Mouse (Mus musculus) embryonic fibroblast, embryonic 13.5 days (primary cell): ENCODE data around the gene Ddx56. TPM values are rescaled to one million over a fixed set of nuclear protein-coding genes. Genes with fewer than 3 reads are reported as not detected.
A peak's percentile ranks its signal among the peaks of the same experiment; 100 is the strongest.

Source experiments
- H3K27ac ChIP-seq: 2 replicates; pipeline ENCODE4 v1.5.1; 2012; ENCODE audit warnings: low read length, control low read depth, inconsistent platforms; ENCODE audit not compliant: insufficient read depth
- H3K4me1 ChIP-seq: 2 replicates; pipeline ENCODE4 v1.6.1; 2011; ENCODE audit warnings: low read length; ENCODE audit not compliant: control insufficient read depth, insufficient read depth
- H3K4me3 ChIP-seq: 2 replicates; pipeline ENCODE4 v1.5.1; 2011; ENCODE audit warnings: mild to moderate bottlenecking, control low read depth, low read length; ENCODE audit not compliant: insufficient read depth
- CTCF ChIP-seq: IDR thresholded peaks from 2 replicates; pipeline ENCODE4 v1.5.1; 2011; ENCODE audit warnings: mild to moderate bottlenecking, control low read depth, low read length, moderate library complexity, borderline replicate concordance; ENCODE audit not compliant: insufficient read depth
- POLR2A ChIP-seq: IDR thresholded peaks from 2 replicates; pipeline ENCODE4 v1.6.1; 2011; ENCODE audit warnings: low read depth, mild to moderate bottlenecking, control low read depth, low read length, moderate library complexity
- polyA plus RNA-seq: library from polyadenylated mRNA; stranded (reverse); fragments of >200 nt; gene quantifications from 2 replicates; pipeline ENCODE4 v1.2.4, GENCODE M21; 2011; ENCODE audit warnings: low read depth; ENCODE audit not compliant: missing spikeins, insufficient read length

Gene Ddx56
- polyA plus RNA-seq, 1 experiment = 38.5 TPM

- Histone ChIP-seq H3K27ac (no peak overlapping the region), H3K4me1 (no peaks in the 10 kb centered on the region; the same call in 1 of the 2 replicates), H3K4me3 (peak overlapping the region; percentile 76)
- no peak for TF ChIP-seq CTCF
- no peak for TF ChIP-seq POLR2A
These were observed 25.4 kb upstream of the Ddx56 start for GRCm38 (mm10) chr11:6292988-6293349.

DNA sequence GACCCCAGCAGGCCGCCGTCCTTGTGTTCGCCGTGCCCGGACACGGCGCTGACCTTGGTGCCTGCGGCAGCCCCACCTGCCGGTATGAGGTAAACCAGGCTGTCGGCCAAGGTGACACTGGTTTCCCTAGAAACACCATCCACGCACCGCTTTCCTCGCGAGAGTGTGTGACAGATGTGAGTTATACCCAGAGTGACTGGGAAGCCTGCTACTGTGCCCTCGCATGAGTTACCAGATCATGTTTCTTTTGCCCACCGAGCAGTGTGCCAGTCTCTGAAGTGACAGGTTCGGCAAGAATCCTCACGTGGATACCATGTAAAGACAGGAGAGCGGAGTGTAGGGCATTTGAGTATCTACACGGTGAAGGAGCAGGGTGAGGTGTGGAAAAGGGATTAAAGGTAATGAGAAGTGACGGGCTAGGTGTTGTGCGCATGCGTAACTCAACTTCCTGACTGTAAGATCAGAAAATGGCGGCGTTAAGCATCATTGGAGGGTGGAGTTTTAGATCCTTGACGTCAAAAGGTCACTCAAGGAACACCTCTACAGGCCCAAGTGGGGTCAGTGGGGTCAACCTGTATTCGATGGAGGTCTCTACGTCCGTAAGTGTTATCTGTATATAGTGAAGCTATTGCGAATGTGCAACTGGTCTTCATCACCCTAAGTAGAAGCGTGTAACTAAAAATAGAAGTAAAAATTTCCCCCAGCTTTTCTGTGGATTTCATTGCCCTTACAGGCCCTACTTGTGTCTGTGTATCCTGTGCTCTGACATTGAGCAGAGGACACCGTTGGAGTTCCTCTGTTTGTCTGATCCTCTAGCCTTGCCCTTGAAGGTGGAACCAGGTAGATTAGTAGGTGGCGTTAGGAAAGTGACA is 24.8 kb upstream of the Ddx56 start:
- no peak overlapping the region for H3K27ac ChIP-seq
- TF ChIP-seq CTCF = no peak
- 0 out of 2 replicates have a peak, but pooled peaks have one; percentile 28 for TF ChIP-seq POLR2A
- peak overlapping the region; percentile 76 for H3K4me3 ChIP-seq
- H3K4me1 ChIP-seq = no peaks in the 10 kb centered on the region; the same call in 1 of the 2 replicates

- no peak for TF ChIP-seq CTCF
- TF ChIP-seq POLR2A = peak; percentile 91
- Histone ChIP-seq H3K4me3 (peak within 1 kb of the TSS; percentile 76), H3K27ac (peak within 1 kb of the TSS; percentile 67), H3K4me1 (no peaks in the 10 kb centered on the region; the same call in 1 of the 2 replicates)
These were observed 24.0 kb upstream of the Ddx56 start, which contains the start of gene Ogdh for GRCm38 (mm10) chr11:6291401-6292115. Gene Ogdh, plus strand, starts transcription at chr11:6291633.

GRCm38 (mm10) chr11:6290883-6291282 is 23.3 kb upstream of the Ddx56 start:
- Histone ChIP-seq H3K4me3 (peak overlapping the region; percentile 39), H3K4me1 (no peaks in the 10 kb centered on the region; the same call in 1 of the 2 replicates), H3K27ac (no peak overlapping the region)
- TF ChIP-seq POLR2A (no peak), CTCF (no peak)

- Histone ChIP-seq H3K27ac (no peak overlapping the region), H3K4me3 (no peak overlapping the region), H3K4me1 (no peaks in the 10 kb centered on the region)
- TF ChIP-seq POLR2A (no peak), CTCF (no peak)
These were observed 22.6 kb upstream of the Ddx56 start for GRCm38 (mm10) chr11:6290138-6290537.

DNA sequence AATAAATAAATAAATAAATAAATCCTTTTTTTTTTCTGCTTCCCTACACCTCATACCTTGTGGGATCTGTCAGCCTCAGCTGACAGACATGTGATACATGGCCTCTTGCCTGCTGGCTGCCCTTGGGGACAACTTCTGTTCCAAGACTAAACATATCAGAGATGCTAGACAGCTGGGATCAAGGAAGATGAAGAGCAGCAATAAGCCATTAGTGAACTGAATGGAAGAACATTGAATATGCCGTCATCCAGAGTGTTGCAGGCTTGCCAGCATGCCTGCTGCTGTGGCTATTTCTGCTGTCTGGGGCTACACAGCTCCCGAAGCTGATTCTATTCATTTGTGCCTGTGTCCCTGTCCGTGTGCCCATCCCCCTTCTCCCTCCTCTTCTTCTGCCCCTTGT is 15.4 kb upstream of the Ddx56 start:
- Histone ChIP-seq H3K4me1 (no peaks in the 10 kb centered on the region), H3K4me3 (no peak overlapping the region), H3K27ac (no peak overlapping the region)
- TF ChIP-seq CTCF (no peak), POLR2A (no peak)

GRCm38 (mm10) chr11:6276466-6276865 is 8.9 kb upstream of the Ddx56 start:
- H3K27ac ChIP-seq = no peak overlapping the region
- 0 out of 2 replicates have a peak, but pooled peaks cover 2% of the 10 kb centered on the region for H3K4me1 ChIP-seq
- TF ChIP-seq POLR2A (no peak), CTCF (no peak)
- H3K4me3 ChIP-seq = no peak overlapping the region

DNA sequence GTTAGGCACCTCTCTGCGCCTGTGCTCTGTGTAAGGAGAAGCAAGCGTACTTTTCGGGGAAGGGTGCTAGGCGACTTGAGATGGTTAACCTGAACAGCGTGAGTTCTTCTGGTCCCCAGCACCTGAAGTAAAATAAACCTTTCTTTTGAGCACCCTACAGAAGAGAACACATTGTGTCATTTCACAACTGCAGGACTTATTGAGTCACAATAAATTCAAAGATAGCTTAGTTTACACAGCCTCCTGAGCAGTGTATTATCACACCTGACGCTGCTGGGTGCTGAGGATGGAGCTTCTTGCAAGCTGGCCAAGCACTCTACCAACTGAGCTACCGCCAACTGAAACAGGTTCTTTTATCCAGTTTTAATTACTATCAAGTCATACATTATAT is 7.5 kb upstream of the Ddx56 start:
- H3K27ac ChIP-seq = no peak overlapping the region
- TF ChIP-seq POLR2A (no peak), CTCF (no peak)
- H3K4me3 ChIP-seq = no peak overlapping the region
- H3K4me1 ChIP-seq = 0 out of 2 replicates have a peak, but pooled peaks cover 2% of the 10 kb centered on the region

- Histone ChIP-seq H3K27ac (no peak within 1 kb of the TSS), H3K4me3 (peak within 1 kb of the TSS; percentile 56)
- peak; percentile 52; the same call in 1 of the 2 replicates for TF ChIP-seq CTCF
- TF ChIP-seq POLR2A = peak; percentile 99
These were observed 7.0 kb upstream of the Ddx56 start, which contains the start of gene Tmed4 for GRCm38 (mm10) chr11:6274387-6275093. Gene Tmed4, minus strand, starts transcription at chr11:6274870.

GRCm38 (mm10) chr11:6273607-6274006 is 6.0 kb upstream of the Ddx56 start:
- H3K27ac ChIP-seq = no peak overlapping the region
- H3K4me1 ChIP-seq = 0 out of 2 replicates have a peak, but pooled peaks cover 2% of the 10 kb centered on the region
- peak overlapping the region; percentile 56 for H3K4me3 ChIP-seq
- TF ChIP-seq CTCF (no peak), POLR2A (no peak)

More at GRCm38 (mm10) chr11:6274387-6275093, 7.0 kb upstream of the Ddx56 start, which contains the start of gene Tmed4:
- 0 out of 2 replicates have a peak, but pooled peaks cover 2% of the 10 kb centered on the region for H3K4me1 ChIP-seq
